Mouse (Mus musculus) hindbrain, embryonic 14.5 days (tissue): ENCODE data around the gene Gm10160. TPM values are rescaled to one million over a fixed set of nuclear protein-coding genes. Genes with fewer than 3 reads are reported as not detected.

Experiments
- ATAC-seq: fragments of 200-750 bp; cut with Nextera tagmentation; 2 replicates; pipeline ENCODE4 v1.8.0; 2017; ENCODE audit warnings: moderate number of reproducible peaks, mild to moderate bottlenecking, moderate TSS enrichment, moderate library complexity; ENCODE audit not compliant: low FRiP score
- DNase-seq: peaks from one replicate; pipeline ENCODE4 v3.0.0-alpha.2; 2015; ENCODE audit warnings: low spot score
- H3K27ac ChIP-seq: fragments of 300-500 bp; sonication (generic); 2 replicates; pipeline ENCODE4 v1.5.1; 2014; ENCODE audit warnings: mild to moderate bottlenecking, moderate library complexity
- H3K27me3 ChIP-seq: fragments of 300-500 bp; sonication (generic); 2 replicates; pipeline ENCODE4 v1.6.1; 2014; ENCODE audit warnings: mild to moderate bottlenecking, low read length, mixed read lengths; ENCODE audit not compliant: control insufficient read depth, insufficient read depth
- H3K36me3 ChIP-seq: fragments of 300-500 bp; sonication (generic); replicated peaks from 2 replicates; pipeline ENCODE4 v1.6.1; 2014; ENCODE audit not compliant: control insufficient read depth, insufficient read depth
- H3K4me1 ChIP-seq: fragments of 300-500 bp; sonication (generic); replicated peaks from 2 replicates; pipeline ENCODE4 v1.6.1; 2014; ENCODE audit warnings: antibody characterized with exemption, low read length, mixed read lengths; ENCODE audit not compliant: control insufficient read depth, insufficient read depth
- H3K4me2 ChIP-seq: fragments of 300-500 bp; sonication (generic); replicated peaks from 2 replicates; pipeline ENCODE4 v1.6.1; 2014; ENCODE audit warnings: mild to moderate bottlenecking, moderate library complexity
- H3K4me3 ChIP-seq: fragments of 300-500 bp; sonication (generic); replicated peaks from 2 replicates; pipeline ENCODE4 v1.5.1; 2014; ENCODE audit warnings: mild to moderate bottlenecking, low read length
- H3K9ac ChIP-seq: fragments of 300-500 bp; sonication (generic); 2 replicates; pipeline ENCODE4 v1.6.1; 2014
- H3K9me3 ChIP-seq: fragments of 300-500 bp; sonication (generic); 2 replicates; pipeline ENCODE4 v1.6.1; 2016; ENCODE audit warnings: low read length; ENCODE audit not compliant: control insufficient read depth
- WGBS: fragments of 180-500 bp; shearing (Covaris S2); extraction: QIAGEN DNeasy Blood & Tissue Kit; methylation state at CpG from one replicate; pipeline ENCODE4 v1.1.7; 2014; 5-methylcytosine and 5-hydroxymethylcytosine counted together
- polyA plus RNA-seq: library from polyadenylated mRNA; unstranded; fragments of >200 nt; fragmentation: Nextera tagmentation; extraction: Ambion mirVana; gene quantifications from 2 replicates; pipeline ENCODE4 v1.2.1, GENCODE M21; 2014

Gene Gm10160
- polyA plus RNA-seq, 1 experiment from 2014 or later = not detected

DNA sequence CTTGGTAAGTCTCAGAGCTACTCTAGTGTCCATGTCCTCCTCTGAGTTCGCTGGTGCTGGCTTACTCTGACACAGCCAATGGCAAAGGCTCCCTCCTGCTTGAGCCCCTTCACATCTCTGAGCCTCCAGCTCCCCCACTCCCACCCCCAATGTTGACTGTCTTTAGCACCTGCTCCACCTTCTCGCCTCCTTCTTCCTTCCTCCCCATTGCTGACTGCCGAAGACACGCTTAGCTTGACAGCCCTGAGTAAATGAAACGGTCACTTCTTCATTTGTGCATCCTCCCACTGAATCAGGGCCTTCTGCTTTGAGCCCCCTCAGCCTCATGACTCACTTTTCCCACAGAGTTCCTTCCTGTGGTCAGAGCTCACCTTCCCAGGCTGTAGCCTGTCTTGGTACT lies 5.4 kb upstream of the Gm10160 start:
- no peak overlapping the region for H3K9ac ChIP-seq
- no peak overlapping the region for H3K4me2 ChIP-seq
- no peak overlapping the region for H3K27ac ChIP-seq
- DNase-seq = no peak
- ATAC-seq = no peak
- H3K4me3 ChIP-seq = no peak overlapping the region
- H3K9me3 ChIP-seq = no peaks in the 10 kb centered on the region
- H3K36me3 ChIP-seq = no peaks in the 10 kb centered on the region
- H3K27me3 ChIP-seq = peaks cover 7% of the 10 kb centered on the region; the same call in 1 of the 2 replicates
- H3K4me1 ChIP-seq = peaks cover 16% of the 10 kb centered on the region; the same call in 1 of the 2 replicates
- 75% methylated on average over 5 of the region's 5 CpGs for WGBS

DNA sequence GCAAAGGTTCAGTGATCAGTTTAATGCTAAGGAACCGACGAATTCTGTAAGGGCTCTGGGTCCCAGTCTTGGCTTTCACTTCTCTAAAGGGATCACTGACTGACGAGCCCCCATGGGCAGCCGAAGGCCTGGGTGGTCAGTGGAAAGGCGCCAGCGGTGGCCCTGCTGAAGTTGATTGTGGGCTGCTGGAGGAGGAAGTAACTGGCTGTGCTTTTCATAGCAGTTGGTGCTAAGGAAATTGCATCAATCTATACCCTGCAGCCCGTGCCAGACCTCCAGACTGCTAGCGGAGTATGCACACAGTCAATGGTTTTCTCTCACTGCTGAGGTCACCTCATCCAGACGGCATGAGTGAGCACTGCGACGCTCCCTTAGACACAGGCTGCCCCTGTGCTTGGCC lies 4.5 kb upstream of the Gm10160 start:
- Histone ChIP-seq H3K4me2 (peak overlapping the region; percentile 96), H3K9ac (no peak overlapping the region), H3K36me3 (no peaks in the 10 kb centered on the region), H3K4me3 (peak overlapping the region; percentile 71; the same call in 1 of the 2 replicates), H3K4me1 (peaks cover 16% of the 10 kb centered on the region; the same call in 1 of the 2 replicates), H3K27ac (no peak overlapping the region), H3K27me3 (peaks cover 7% of the 10 kb centered on the region; the same call in 1 of the 2 replicates), H3K9me3 (no peaks in the 10 kb centered on the region)
- DNase-seq (no peak), ATAC-seq (no peak)
- WGBS = 50% methylated on average over 11 of the region's 11 CpGs

DNA sequence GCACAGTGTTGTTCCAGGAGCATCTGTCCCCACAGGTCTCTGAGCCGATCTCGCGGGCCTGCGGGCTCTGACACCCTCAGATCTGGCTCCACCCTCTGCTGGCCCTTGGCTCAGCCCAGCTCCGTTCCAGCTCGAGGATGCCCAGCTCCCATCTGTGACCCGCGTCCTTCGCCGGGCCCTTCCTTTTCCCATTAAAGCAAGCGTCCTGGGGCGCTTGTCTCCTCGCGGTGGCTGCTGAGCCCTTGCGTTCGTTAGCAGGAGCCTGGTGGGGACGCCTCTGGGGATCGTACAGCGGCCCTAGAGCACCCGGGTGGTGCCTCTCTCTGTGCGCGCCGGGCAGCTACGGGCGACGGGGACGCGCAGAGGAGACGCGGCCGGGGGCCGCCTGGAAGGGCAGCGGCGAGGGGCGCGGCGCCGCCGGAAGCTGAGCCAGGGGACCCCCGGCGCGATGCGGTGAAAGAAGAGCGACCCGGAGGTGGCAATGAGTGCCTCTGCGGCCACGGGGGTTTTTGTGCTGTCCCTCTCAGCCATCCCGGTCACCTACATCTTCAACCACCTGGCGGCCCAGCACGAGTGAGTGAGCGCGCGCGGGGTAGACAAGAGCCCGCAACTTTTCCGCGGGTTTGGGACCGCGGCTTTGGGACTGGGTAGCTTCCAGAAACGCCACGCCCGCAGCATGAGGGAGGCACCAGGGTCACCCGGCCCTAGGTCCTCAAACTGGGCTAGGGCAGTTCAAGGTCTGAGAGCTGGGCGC lies 3.6 kb upstream of the Gm10160 start, which contains the start of gene Tm6sf1:
Gene Tm6sf1 (plus strand): TSS at position 34 of the 754 bp plus-strand sequence.
- Histone ChIP-seq H3K4me2 (peak within 1 kb of the TSS; percentile 96), H3K9me3 (no peaks in the 10 kb centered on the region), H3K4me1 (peaks cover 23% of the 10 kb centered on the region), H3K27me3 (peaks cover 7% of the 10 kb centered on the region; the same call in 1 of the 2 replicates), H3K27ac (no peak within 1 kb of the TSS), H3K9ac (peak within 1 kb of the TSS; percentile 78), H3K4me3 (peak within 1 kb of the TSS; percentile 71), H3K36me3 (no peaks in the 10 kb centered on the region)
- no peak for DNase-seq
- 1% methylated on average over 60 of the region's 64 CpGs for WGBS
- ATAC-seq = peak; percentile 82

DNA sequence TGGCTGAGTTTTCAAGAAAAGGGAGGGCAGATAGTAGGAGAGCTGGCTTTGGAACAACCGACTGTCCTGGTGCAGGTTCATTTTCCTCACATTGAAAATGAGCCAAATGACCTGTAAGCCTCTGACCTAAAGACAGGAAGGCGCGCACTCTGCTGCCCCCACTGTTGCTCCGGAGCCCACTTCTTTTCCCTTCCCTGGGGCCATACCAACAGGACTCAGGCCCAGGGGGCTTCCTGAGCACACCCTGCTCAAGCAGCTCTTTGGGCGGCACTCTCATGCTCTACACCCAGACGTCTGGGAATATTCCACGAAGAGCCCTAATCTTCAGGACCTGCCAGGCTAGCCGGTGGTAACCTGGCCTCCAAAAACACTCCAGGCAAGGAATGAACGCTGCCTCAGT lies 2.6 kb upstream of the Gm10160 start:
- Histone ChIP-seq H3K27me3 (peaks cover 7% of the 10 kb centered on the region; the same call in 1 of the 2 replicates), H3K9ac (peak overlapping the region; percentile 78; the same call in 1 of the 2 replicates), H3K4me1 (peaks cover 23% of the 10 kb centered on the region), H3K36me3 (no peaks in the 10 kb centered on the region), H3K27ac (no peak overlapping the region), H3K4me2 (peak overlapping the region; percentile 96), H3K4me3 (0 out of 2 replicates have a peak overlapping the region, but pooled peaks have one; percentile 71), H3K9me3 (no peaks in the 10 kb centered on the region)
- ATAC-seq (no peak), DNase-seq (no peak)
- 7% methylated on average over 9 of the region's 9 CpGs for WGBS

DNA sequence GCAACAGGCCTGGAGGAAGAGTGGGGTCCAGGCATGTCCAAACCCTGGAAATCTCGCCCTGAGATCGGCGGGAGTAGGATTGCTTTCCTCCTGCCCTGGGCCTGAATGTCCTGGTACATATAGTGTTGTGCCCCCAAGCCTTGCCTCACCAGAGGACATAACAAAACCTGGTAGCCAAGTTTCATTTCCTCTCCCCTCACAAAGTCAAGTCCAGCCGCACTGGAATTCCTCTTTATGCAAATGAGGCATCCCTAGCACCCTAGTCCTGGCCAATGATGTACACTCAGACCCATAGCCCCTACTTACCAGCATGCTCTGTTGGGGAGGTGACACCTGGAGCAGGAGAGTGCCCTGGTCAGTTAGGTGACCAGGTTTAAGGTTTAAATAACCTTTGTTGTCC lies 627 bp upstream of the Gm10160 start:
- Histone ChIP-seq H3K4me2 (no peak overlapping the region), H3K4me3 (no peak overlapping the region), H3K27ac (no peak overlapping the region), H3K36me3 (no peaks in the 10 kb centered on the region), H3K9ac (no peak overlapping the region), H3K27me3 (peaks cover 7% of the 10 kb centered on the region; the same call in 1 of the 2 replicates), H3K9me3 (no peaks in the 10 kb centered on the region), H3K4me1 (peaks cover 23% of the 10 kb centered on the region)
- DNase-seq = no peak
- ATAC-seq = no peak
- WGBS = 80% methylated on average over 4 of the region's 4 CpGs

DNA sequence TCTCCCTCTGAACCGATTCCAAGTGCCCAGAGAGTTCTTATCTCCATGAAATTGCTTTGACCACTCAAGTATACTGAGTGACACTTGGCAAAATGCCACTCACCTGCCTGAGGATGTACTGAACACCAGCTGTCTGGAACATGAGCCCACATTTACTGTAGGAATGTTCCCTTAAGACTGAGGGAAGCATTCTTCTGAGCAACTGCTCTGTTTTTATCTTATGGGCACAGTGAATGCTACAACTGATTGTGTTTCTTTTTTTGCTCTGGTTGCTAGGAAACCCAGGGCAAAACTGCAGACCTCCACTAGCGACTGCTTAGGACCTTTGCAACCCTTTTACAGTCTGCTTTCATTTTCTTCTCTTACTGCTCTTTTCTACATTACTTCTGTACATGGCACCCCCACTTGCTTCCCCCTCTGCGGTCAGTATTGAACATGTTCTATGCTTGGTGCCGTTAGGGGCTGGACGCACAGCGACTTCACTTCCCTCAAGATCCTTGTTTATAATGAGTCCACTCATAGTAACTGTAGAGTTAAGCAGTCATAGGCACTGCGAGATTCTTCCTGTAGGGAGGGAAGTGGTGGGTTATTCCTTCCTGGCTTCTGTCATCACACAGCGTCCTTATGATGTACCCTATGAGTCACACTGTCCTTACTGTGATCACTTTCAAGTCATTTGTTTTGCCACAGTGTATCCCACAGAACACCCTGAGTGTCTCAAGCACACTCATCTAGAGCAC lies 856 bp downstream of the Gm10160 start:
- Histone ChIP-seq H3K4me1 (peaks cover 21% of the 10 kb centered on the region), H3K9ac (no peak overlapping the region), H3K4me2 (no peak overlapping the region), H3K27ac (no peak overlapping the region), H3K36me3 (no peaks in the 10 kb centered on the region), H3K27me3 (peaks cover 7% of the 10 kb centered on the region; the same call in 1 of the 2 replicates), H3K9me3 (no peaks in the 10 kb centered on the region), H3K4me3 (no peak overlapping the region)
- 59% methylated on average over 8 of the region's 8 CpGs for WGBS
- DNase-seq (no peak), ATAC-seq (no peak)

DNA sequence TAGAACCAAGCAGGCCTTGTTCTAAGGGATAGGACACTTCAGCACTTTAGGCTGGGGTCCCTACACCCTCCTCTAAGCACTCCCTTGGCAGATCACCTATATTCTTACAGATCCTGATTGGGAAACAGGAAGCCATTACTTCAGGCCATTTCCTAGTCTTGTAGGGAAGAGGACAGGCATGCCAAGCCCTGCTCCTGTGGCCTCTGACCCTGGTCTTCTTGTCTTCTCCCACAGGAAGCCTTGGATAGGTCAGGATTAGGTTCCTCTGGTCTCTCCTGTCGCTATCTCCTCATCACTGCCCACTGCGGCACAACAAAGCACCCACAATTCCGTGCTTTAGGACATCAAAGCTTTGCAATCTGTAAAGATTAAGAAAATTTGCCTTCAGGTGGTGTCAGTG lies 3.9 kb downstream of the Gm10160 start:
- no peaks in the 10 kb centered on the region for H3K27me3 ChIP-seq
- no peak overlapping the region for H3K4me2 ChIP-seq
- ATAC-seq = no peak

DNA sequence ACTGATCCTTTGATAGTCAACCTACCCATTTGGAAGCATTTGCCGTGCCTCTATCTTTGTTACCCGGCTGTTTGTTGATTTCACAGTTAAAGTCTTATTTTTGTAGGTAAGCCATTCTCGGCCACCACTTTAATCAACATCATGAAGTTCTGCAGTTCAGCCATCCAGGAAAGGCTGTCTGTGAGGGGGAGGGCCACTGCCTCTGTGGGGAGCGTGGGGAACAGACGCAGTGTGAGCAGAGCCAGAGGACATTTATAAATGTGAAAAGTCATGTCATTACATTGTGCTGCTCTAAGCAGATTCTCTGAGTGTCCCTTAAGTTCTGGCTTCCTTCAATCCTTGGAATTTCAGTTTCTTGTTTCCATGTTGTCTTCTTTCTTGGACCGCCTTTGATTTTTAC lies 5.4 kb downstream of the Gm10160 start:
- no peak overlapping the region for H3K4me3 ChIP-seq
- no peaks in the 10 kb centered on the region for H3K27me3 ChIP-seq
- H3K9me3 ChIP-seq = no peaks in the 10 kb centered on the region
- no peak overlapping the region for H3K27ac ChIP-seq
- H3K4me2 ChIP-seq = no peak overlapping the region
- H3K4me1 ChIP-seq = peaks cover 7% of the 10 kb centered on the region
- 88% methylated on average over 6 of the region's 6 CpGs for WGBS
- no peak for DNase-seq
- no peak overlapping the region for H3K9ac ChIP-seq
- no peaks in the 10 kb centered on the region for H3K36me3 ChIP-seq
- no peak for ATAC-seq

More for the DNA sequence above, 3.9 kb downstream of the Gm10160 start:
- Histone ChIP-seq H3K4me3 (no peak overlapping the region), H3K36me3 (no peaks in the 10 kb centered on the region), H3K27ac (no peak overlapping the region), H3K9ac (no peak overlapping the region), H3K9me3 (no peaks in the 10 kb centered on the region), H3K4me1 (peaks cover 7% of the 10 kb centered on the region)
- DNase-seq = no peak
- WGBS = 87% methylated on average over 3 of the region's 3 CpGs

DNA sequence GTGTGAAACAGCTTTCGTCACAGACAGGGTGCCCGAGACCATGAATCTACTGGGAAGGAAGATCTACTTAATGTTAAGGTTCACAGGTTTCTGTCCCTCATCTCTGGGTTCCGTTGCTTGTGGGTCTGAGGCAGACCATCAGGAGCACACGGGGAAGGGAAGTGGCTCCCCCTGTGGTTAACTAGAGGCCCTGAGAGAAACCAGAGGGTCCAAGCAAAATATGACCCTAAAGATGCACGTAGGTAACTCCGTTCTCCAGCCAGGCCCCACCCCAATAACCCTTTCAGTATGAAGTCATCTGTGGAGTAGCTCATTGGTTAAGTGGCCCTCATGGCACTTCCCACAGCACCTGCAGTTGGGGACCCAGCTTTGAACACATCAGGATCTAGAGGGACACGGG lies 6.0 kb downstream of the Gm10160 start:
- no peak for DNase-seq
- ATAC-seq = no peak
- 89% methylated on average over 7 of the region's 7 CpGs for WGBS

More for the DNA sequence above, 6.0 kb downstream of the Gm10160 start:
- Histone ChIP-seq H3K4me1 (peaks cover 3% of the 10 kb centered on the region), H3K36me3 (no peaks in the 10 kb centered on the region), H3K27me3 (no peaks in the 10 kb centered on the region), H3K9me3 (no peaks in the 10 kb centered on the region), H3K4me2 (no peak overlapping the region), H3K4me3 (no peak overlapping the region), H3K27ac (no peak overlapping the region), H3K9ac (no peak overlapping the region)
